Mouse (Mus musculus) midbrain, embryonic 12.5 days (tissue): ENCODE data around the gene A930033H14Rik. TPM values are rescaled to one million over a fixed set of nuclear protein-coding genes. Genes with fewer than 3 reads are reported as not detected.

ENCODE experiments used
- ATAC-seq: fragments of 200-750 bp; cut with Nextera tagmentation; 2 replicates; pipeline ENCODE4 v1.8.0; 2017; ENCODE audit warnings: low read depth, moderate TSS enrichment, moderate library complexity; ENCODE audit not compliant: low FRiP score
- H3K27ac ChIP-seq: fragments of 300-500 bp; sonication (generic); replicated peaks from 2 replicates; pipeline ENCODE4 v1.5.1; 2016; ENCODE audit warnings: mild to moderate bottlenecking
- H3K27me3 ChIP-seq: fragments of 300-500 bp; sonication (generic); 2 replicates; pipeline ENCODE4 v1.6.1; 2016; ENCODE audit warnings: mild to moderate bottlenecking
- H3K36me3 ChIP-seq: fragments of 300-500 bp; sonication (generic); 2 replicates; pipeline ENCODE4 v1.6.1; 2016
- H3K4me1 ChIP-seq: fragments of 300-500 bp; sonication (generic); 2 replicates; pipeline ENCODE4 v1.6.1; 2016
- H3K4me2 ChIP-seq: fragments of 300-500 bp; sonication (generic); replicated peaks from 2 replicates; pipeline ENCODE4 v1.6.1; 2016; ENCODE audit warnings: mild to moderate bottlenecking, moderate library complexity
- H3K4me3 ChIP-seq: fragments of 300-500 bp; sonication (generic); 2 replicates; pipeline ENCODE4 v1.5.1; 2016; ENCODE audit warnings: mild to moderate bottlenecking
- H3K9ac ChIP-seq: fragments of 300-500 bp; sonication (generic); replicated peaks from 2 replicates; pipeline ENCODE4 v1.6.1; 2016; ENCODE audit warnings: mild to moderate bottlenecking, moderate library complexity
- H3K9me3 ChIP-seq: fragments of 300-500 bp; sonication (generic); 2 replicates; pipeline ENCODE4 v1.6.1; 2016; ENCODE audit warnings: mild to moderate bottlenecking
- WGBS: fragments of 180-500 bp; shearing (Covaris S2); methylation state at CpG from one replicate; pipeline ENCODE4 v1.1.7; 2016; 5-methylcytosine and 5-hydroxymethylcytosine counted together
- polyA plus RNA-seq: library from polyadenylated mRNA; unstranded; fragments of >200 nt; fragmentation: Nextera tagmentation; extraction: Ambion mirVana; gene quantifications from 2 replicates; pipeline ENCODE4 v1.2.1, GENCODE M21; 2016

A930033H14Rik gene
- polyA plus RNA-seq, 1 experiment from 2014 or later = 1.1 TPM

DNA sequence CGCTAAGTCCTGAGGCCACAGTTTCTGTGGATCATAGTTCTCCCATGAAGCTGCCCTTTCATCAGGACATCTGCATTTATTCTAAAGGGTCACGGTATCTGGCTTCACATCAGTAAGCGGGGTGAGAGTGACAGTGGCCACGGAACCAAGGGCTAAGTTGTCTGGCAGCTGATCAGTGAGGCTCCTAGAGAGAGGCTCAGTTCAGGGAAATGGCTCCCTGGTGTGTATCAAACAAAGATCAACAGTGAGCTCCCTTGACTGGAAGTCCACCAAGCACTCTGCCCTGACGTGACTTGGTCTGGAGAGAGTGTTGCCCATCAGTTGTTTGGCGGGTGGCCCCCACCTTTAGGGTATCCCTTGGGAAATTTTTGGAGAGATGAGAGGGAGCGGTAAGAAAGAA is 11.4 kb upstream of the A930033H14Rik start:
- no peak overlapping the region for H3K4me2 ChIP-seq
- no peaks in the 10 kb centered on the region for H3K4me1 ChIP-seq
- H3K27ac ChIP-seq = no peak overlapping the region
- no peaks in the 10 kb centered on the region for H3K9me3 ChIP-seq
- no peaks in the 10 kb centered on the region for H3K36me3 ChIP-seq
- H3K4me3 ChIP-seq = no peak overlapping the region
- no peak for ATAC-seq
- no peak overlapping the region for H3K9ac ChIP-seq
- H3K27me3 ChIP-seq = no peaks in the 10 kb centered on the region
- 68% methylated on average over 7 of the region's 7 CpGs for WGBS

- H3K4me2 ChIP-seq = no peak overlapping the region
- H3K9me3 ChIP-seq = no peaks in the 10 kb centered on the region
- H3K27ac ChIP-seq = no peak overlapping the region
- no peaks in the 10 kb centered on the region for H3K27me3 ChIP-seq
- H3K9ac ChIP-seq = no peak overlapping the region
- WGBS = 94% methylated on average over 4 of the region's 4 CpGs
- H3K36me3 ChIP-seq = 0 out of 2 replicates have a peak, but pooled peaks cover 3% of the 10 kb centered on the region
- H3K4me3 ChIP-seq = no peak overlapping the region
- H3K4me1 ChIP-seq = no peaks in the 10 kb centered on the region
- no peak for ATAC-seq
Measured at GRCm38 (mm10) chr10:69223232-69223631, 10.3 kb upstream of the A930033H14Rik start.

DNA sequence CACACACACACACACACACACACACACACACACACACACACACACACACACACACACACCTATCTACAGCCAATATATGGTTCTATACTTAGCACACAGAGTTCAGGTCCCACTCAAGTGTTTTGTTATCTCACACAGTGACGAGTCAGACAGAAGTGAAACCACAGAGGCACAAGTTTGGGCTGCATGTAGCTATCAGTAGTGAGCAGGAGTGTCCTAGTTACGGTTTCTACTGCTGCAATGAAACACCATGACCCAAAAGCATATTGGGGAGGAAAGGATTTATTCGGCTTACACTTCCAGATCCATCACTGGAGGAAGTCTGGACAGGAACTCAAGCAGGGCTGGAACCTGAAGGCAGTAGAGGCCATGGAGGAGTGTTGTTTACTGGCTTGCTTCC is 9.1 kb upstream of the A930033H14Rik start:
- Histone ChIP-seq H3K4me3 (no peak overlapping the region), H3K9me3 (no peaks in the 10 kb centered on the region), H3K4me1 (no peaks in the 10 kb centered on the region), H3K27ac (no peak overlapping the region), H3K27me3 (no peaks in the 10 kb centered on the region), H3K36me3 (peaks cover 8% of the 10 kb centered on the region; the same call in 1 of the 2 replicates), H3K9ac (no peak overlapping the region), H3K4me2 (no peak overlapping the region)
- no peak for ATAC-seq
- 90% methylated on average over 3 of the region's 3 CpGs for WGBS

DNA sequence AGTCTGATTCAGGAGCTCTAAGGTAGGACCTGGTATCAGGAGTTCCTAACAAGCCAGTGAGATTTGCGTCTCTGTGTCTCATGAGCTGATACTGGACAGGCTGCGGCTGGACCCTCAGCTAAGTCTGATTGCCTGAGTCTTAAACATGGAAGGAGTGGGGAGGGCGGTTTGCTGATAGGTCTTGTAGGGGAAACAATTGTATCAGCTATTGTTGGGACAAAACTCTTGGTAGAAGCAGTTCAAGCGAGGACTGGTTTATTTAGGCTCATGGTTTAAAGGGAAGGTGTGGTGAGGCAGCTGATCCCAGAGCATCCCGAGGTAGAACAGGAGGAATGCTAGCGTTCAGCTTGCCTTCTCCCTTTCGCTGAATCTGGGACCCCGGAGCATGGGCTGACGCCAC is 8.2 kb upstream of the A930033H14Rik start:
- Histone ChIP-seq H3K9ac (no peak overlapping the region), H3K27me3 (no peaks in the 10 kb centered on the region), H3K36me3 (peaks cover 16% of the 10 kb centered on the region; the same call in 1 of the 2 replicates), H3K4me2 (no peak overlapping the region), H3K9me3 (0 out of 2 replicates have a peak, but pooled peaks cover 3% of the 10 kb centered on the region), H3K27ac (no peak overlapping the region), H3K4me1 (no peaks in the 10 kb centered on the region), H3K4me3 (no peak overlapping the region)
- ATAC-seq = no peak
- WGBS = 94% methylated on average over 9 of the region's 9 CpGs

- Histone ChIP-seq H3K4me2 (no peak overlapping the region), H3K9ac (no peak overlapping the region), H3K27ac (no peak overlapping the region), H3K36me3 (peaks cover 16% of the 10 kb centered on the region; the same call in 1 of the 2 replicates), H3K4me3 (no peak overlapping the region), H3K27me3 (no peaks in the 10 kb centered on the region), H3K9me3 (0 out of 2 replicates have a peak, but pooled peaks cover 3% of the 10 kb centered on the region), H3K4me1 (no peaks in the 10 kb centered on the region)
- 88% methylated on average over 6 of the region's 6 CpGs for WGBS
- no peak for ATAC-seq
Measured at GRCm38 (mm10) chr10:69220296-69220695, 7.4 kb upstream of the A930033H14Rik start.

- no peaks in the 10 kb centered on the region for H3K27me3 ChIP-seq
- no peak overlapping the region for H3K9ac ChIP-seq
- 0 out of 2 replicates have a peak, but pooled peaks cover 3% of the 10 kb centered on the region for H3K9me3 ChIP-seq
- peaks cover 16% of the 10 kb centered on the region; the same call in 1 of the 2 replicates for H3K36me3 ChIP-seq
- WGBS = 91% methylated on average over 2 of the region's 2 CpGs
- H3K27ac ChIP-seq = no peak overlapping the region
- peaks cover 3% of the 10 kb centered on the region; the same call in 1 of the 2 replicates for H3K4me1 ChIP-seq
- no peak overlapping the region for H3K4me2 ChIP-seq
- ATAC-seq = no peak
- no peak overlapping the region for H3K4me3 ChIP-seq
Measured at GRCm38 (mm10) chr10:69219289-69219626, 6.4 kb upstream of the A930033H14Rik start.

GRCm38 (mm10) chr10:69218458-69219288 is 5.8 kb upstream of the A930033H14Rik start:
- no peak overlapping the region for H3K27ac ChIP-seq
- no peak overlapping the region for H3K4me3 ChIP-seq
- no peak overlapping the region for H3K4me2 ChIP-seq
- WGBS = 91% methylated on average over 14 of the region's 14 CpGs
- peaks cover 9% of the 10 kb centered on the region; the same call in 1 of the 2 replicates for H3K4me1 ChIP-seq
- 0 out of 2 replicates have a peak, but pooled peaks cover 3% of the 10 kb centered on the region for H3K9me3 ChIP-seq
- peaks cover 16% of the 10 kb centered on the region; the same call in 1 of the 2 replicates for H3K36me3 ChIP-seq
- no peak for ATAC-seq
- no peak overlapping the region for H3K9ac ChIP-seq
- H3K27me3 ChIP-seq = no peaks in the 10 kb centered on the region

DNA sequence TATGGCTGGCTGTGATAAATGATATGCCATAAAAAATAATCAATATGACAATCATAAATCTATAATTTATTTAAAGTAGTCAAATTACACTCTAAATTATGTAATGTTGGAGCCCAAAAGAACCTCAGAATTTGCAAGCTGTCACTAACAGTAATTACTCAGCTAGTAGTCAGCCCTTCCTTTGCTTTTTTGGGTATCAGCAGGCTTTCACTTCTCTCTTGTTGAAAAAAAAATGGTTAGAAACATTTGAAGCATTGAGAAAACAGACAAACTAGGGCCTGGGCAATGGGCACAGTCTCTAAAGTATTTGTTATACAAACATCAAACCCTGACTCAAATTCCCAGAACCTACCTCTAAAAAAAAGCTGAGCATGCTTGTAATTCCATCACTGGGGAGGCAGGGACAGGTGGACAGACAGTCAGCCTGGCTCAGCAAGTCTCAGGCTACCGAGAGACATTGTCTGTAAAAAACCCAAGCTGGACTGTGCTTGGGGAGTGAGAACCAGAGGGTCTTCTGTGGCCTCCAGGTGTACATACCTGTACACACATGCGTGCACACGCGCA is 4.3 kb upstream of the A930033H14Rik start:
- H3K9me3 ChIP-seq = 0 out of 2 replicates have a peak, but pooled peaks cover 3% of the 10 kb centered on the region
- ATAC-seq = no peak

GRCm38 (mm10) chr10:69213986-69214385 is 1.1 kb upstream of the A930033H14Rik start:
- Histone ChIP-seq H3K4me2 (peak overlapping the region; percentile 81), H3K27ac (0 out of 2 replicates have a peak overlapping the region, but pooled peaks have one; percentile 95)

More for the DNA sequence above, 4.3 kb upstream of the A930033H14Rik start:
- WGBS = 94% methylated on average over 4 of the region's 4 CpGs
- H3K4me2 ChIP-seq = no peak overlapping the region
- peaks cover 11% of the 10 kb centered on the region; the same call in 1 of the 2 replicates for H3K4me1 ChIP-seq
- no peak overlapping the region for H3K9ac ChIP-seq
- no peak overlapping the region for H3K4me3 ChIP-seq
- peaks cover 16% of the 10 kb centered on the region; the same call in 1 of the 2 replicates for H3K36me3 ChIP-seq
- no peak overlapping the region for H3K27ac ChIP-seq
- H3K27me3 ChIP-seq = no peaks in the 10 kb centered on the region

GRCm38 (mm10) chr10:69213451-69213877 is 566 bp upstream of the A930033H14Rik start:
- H3K4me2 ChIP-seq = peak overlapping the region; percentile 81
- peak overlapping the region; percentile 95 for H3K27ac ChIP-seq
- H3K4me3 ChIP-seq = peak overlapping the region; percentile 78
- under 1% methylated on average over 19 of the region's 21 CpGs for WGBS
- peaks cover 14% of the 10 kb centered on the region; the same call in 1 of the 2 replicates for H3K4me1 ChIP-seq
- no peaks in the 10 kb centered on the region for H3K27me3 ChIP-seq
- 0 out of 2 replicates have a peak, but pooled peaks cover 3% of the 10 kb centered on the region for H3K9me3 ChIP-seq
- peak; percentile 53 for ATAC-seq
- peak overlapping the region; percentile 88 for H3K9ac ChIP-seq
- H3K36me3 ChIP-seq = peaks cover 13% of the 10 kb centered on the region; the same call in 1 of the 2 replicates

More at GRCm38 (mm10) chr10:69213986-69214385, 1.1 kb upstream of the A930033H14Rik start:
- Histone ChIP-seq H3K4me3 (peak overlapping the region; percentile 78), H3K9me3 (0 out of 2 replicates have a peak, but pooled peaks cover 3% of the 10 kb centered on the region), H3K36me3 (peaks cover 16% of the 10 kb centered on the region; the same call in 1 of the 2 replicates), H3K4me1 (peaks cover 14% of the 10 kb centered on the region; the same call in 1 of the 2 replicates), H3K27me3 (no peaks in the 10 kb centered on the region), H3K9ac (peak overlapping the region; percentile 88)
- no peak for ATAC-seq
- WGBS = 40% methylated on average over 5 of the region's 5 CpGs

DNA sequence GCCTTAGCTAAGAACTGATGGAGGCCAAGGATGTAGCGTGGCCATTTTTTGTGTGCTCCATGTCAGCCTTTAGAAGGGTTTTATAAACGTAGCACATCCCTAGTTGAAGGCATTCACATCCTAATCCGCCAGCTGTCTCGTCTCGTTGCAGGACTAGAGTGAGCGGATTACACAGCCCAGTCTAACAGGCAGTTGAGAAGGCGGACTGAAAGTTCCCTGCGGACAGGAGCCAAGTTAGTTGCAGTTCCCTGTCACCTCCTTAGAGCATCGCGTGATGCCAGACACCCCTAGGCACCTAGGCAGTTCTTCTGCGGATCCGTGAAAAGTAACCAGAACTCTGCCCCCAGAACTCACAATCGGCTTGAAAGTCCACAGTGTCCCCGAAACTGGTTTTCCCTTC is 922 bp downstream of the A930033H14Rik start:
- Histone ChIP-seq H3K27ac (peak overlapping the region; percentile 95), H3K4me2 (peak overlapping the region; percentile 81), H3K27me3 (no peaks in the 10 kb centered on the region), H3K4me1 (peaks cover 14% of the 10 kb centered on the region; the same call in 1 of the 2 replicates), H3K4me3 (peak overlapping the region; percentile 78), H3K9ac (peak overlapping the region; percentile 88), H3K9me3 (0 out of 2 replicates have a peak, but pooled peaks cover 3% of the 10 kb centered on the region), H3K36me3 (peaks cover 7% of the 10 kb centered on the region; the same call in 1 of the 2 replicates)
- 2% methylated on average over 14 of the region's 14 CpGs for WGBS
- ATAC-seq = peak; percentile 6; the same call in 1 of the 2 replicates
